Mouse (Mus musculus) spleen, adult 2 months (tissue): ENCODE data around the gene Gm49336.

ENCODE experiments used
- CTCF ChIP-seq: fragments of 200-500 bp; IDR thresholded peaks from 2 replicates; pipeline ENCODE4 v1.5.1; 2011; ENCODE audit warnings: mild to moderate bottlenecking, inconsistent platforms; ENCODE audit not compliant: insufficient read depth, insufficient read length, insufficient replicate concordance; ENCODE audit errors: extremely low read depth
- POLR2A ChIP-seq: fragments of 200-500 bp; IDR thresholded peaks from 2 replicates; pipeline ENCODE4 v1.6.1; 2011; ENCODE audit warnings: low read depth, low read length, inconsistent platforms

DNA sequence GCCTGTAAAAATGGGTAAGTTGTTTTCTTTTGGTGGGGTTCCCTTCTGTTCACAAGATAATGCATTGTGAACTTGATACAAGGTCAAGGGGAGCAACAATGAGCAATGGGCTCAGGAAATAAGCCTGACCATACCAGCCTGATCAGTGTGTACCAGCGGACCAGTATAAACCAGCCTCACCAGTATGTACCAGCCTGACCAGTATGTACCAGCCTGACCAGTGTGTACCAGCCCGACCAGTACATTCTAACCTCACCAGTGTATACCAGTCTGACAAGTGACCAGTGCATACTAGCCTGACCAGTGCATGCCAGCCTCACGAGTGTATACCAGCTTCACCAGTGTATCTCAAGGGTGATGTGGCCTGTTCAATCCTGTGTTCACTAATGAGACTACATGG, 87.9 kb downstream of the Gm49336 start:
- TF ChIP-seq CTCF (no peak), POLR2A (no peak)
